Mouse (Mus musculus): ENCODE measurements around the gene Ppp1r12c. TPM values are rescaled to one million over a fixed set of nuclear protein-coding genes. Genes with fewer than 3 reads are reported as not detected.

The Ppp1r12c gene
- total and polyA plus RNA-seq, 3 experiments: 64.2 to 153 TPM; not detected in 1

DNA sequence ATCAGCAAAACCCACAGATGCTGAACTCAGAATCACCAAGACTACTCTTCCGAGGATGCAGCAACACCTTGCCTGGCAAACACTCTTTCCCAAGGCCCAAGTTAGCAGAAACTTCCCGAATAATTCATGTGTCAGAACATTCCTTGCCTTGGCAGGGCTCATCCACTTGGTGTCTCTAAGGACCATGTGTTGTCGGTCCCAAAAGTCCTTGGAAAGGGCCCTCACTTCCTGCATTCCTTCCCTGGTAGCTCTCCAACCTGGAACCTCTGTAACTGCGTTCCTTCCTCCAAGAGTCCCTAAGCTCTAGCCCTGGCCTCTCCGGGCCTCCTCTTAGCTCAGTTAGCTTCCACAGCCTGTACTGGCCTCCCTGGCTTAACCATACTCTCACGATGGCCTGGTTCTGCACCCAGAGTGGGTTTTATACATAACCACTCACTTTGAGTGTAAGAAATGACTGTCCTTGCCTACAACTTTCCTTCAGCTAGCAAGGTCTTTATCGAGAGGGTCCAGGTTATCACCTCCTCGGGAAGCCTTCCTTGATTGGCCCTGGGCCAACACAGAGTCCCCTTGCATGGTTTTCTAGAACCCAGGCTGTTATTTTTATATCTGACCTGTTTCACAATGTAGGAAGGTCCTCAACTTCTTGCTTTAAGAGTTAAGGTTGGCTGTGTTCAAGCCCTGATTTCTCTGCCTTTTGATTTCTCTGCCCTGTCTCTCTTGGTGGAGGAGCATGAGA is 10.2 kb upstream of the Ppp1r12c start:
- Histone ChIP-seq H3K4me1 (ENCODE audit: control insufficient read depth in 1 of 2, insufficient read depth in 2 of 2, low read length in 2 of 2) (peaks cover 3 to 26% of the 10 kb centered on the region in 2 experiments), H3K27ac (ENCODE audit: control insufficient read depth, low read depth, low read length) (peak overlapping the region; percentile 3), H3K4me3 (ENCODE audit: control insufficient read depth in 1 of 2, insufficient read depth in 1 of 2, low read depth in 2 of 2, low read length in 2 of 2) (no peak overlapping the region), H3K9me3 (replicated peaks; ENCODE audit: insufficient read depth, low read length) (no peaks in the 10 kb centered on the region), H3K27me3 (ENCODE audit: control insufficient read depth in 1 of 2, insufficient read depth in 2 of 2, low read length in 2 of 2) (no peaks in the 10 kb centered on the region), H3K79me2 (ENCODE audit: control insufficient read depth, insufficient read depth, low read length, poor library complexity) (no peaks in the 10 kb centered on the region), H3K9ac (ENCODE audit: control insufficient read depth, low read depth, low read length, poor library complexity, severe bottlenecking) (no peak overlapping the region), H3K36me3 (ENCODE audit: control insufficient read depth in 1 of 2, insufficient read depth in 2 of 2, low read length in 2 of 2) (peaks cover 0 to 25% of the 10 kb centered on the region in 2 experiments; a peak in 2 of 4 replicates)
- peak; percentile 56 for DNase-seq (ENCODE audit: low read depth, low spot score)
- 0 out of 2 replicates have a peak, but pooled peaks have one; percentile 31 for TF ChIP-seq TCF12 (IDR thresholded peaks at IDR 0.05; ENCODE audit: low read depth, low read length)
- TF ChIP-seq GATA1 (IDR thresholded peaks at IDR 0.05; ENCODE audit: low read depth, low read length): peak; percentile 54
- no peak for TF ChIP-seq CHD1 (IDR thresholded peaks at IDR 0.05; ENCODE audit: low read depth, low read length)
- TF ChIP-seq EP300 (IDR thresholded peaks at IDR 0.05; ENCODE audit: low read depth in 1 of 2, low read length in 2 of 2): peak; percentile 40 to 56; a peak in 3 of 4 replicates
- no peak for TF ChIP-seq NRF1 (IDR thresholded peaks at IDR 0.05; ENCODE audit: insufficient read depth, low read depth, low read length, poor library complexity, severe bottlenecking)
- peak; percentile 22; the same call in 1 of the 2 replicates for TF ChIP-seq RCOR1 (IDR thresholded peaks at IDR 0.05; ENCODE audit: low read depth, low read length)
- TF ChIP-seq TAL1 (IDR thresholded peaks at IDR 0.05; ENCODE audit: low read length): peak; percentile 44

DNA sequence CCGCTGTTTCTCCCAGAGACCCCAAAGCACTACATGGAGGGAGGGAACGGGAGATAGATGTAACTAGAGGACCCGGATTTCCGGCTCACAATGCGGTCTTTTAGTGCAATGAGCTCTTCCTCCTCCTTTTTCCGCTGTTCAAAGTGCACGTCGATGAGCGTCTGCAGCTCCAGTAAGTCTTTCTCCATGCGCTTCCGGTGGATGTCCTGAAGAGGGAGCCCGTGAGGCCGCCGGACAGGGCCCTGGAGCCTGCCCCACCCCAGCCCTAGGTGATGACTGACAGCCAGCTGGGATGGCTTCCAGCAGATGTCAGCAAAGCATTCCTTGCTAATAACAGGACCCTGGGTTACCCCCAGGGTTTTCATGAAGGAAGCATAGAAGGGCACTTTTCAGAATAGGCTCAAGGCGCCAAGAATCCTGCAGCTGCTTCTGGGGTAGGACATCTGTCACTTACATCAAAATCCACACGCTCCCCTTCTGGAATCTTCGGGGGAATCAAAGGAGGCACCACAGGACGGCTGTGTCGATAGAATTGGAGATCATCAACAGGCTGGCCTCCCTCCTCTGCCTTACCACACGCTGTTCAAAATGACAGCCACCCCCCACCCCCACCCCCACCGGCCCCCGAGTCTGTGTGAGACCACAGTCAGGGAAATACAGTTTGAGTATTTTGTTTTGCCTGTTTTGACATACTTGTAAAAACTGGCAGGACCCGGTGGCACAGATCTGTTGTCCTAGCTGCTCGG is 8.6 kb upstream of the Ppp1r12c start:
- no peak overlapping the region for H3K27ac ChIP-seq (ENCODE audit: control insufficient read depth, low read depth, low read length)
- H3K4me3 ChIP-seq (ENCODE audit: control insufficient read depth in 1 of 2, insufficient read depth in 1 of 2, low read depth in 2 of 2, low read length in 2 of 2): no peak overlapping the region
- peaks cover 0 to 32% of the 10 kb centered on the region in 2 experiments; a peak in 2 of 4 replicates for H3K36me3 ChIP-seq (ENCODE audit: control insufficient read depth in 1 of 2, insufficient read depth in 2 of 2, low read length in 2 of 2)
- peaks cover 3 to 37% of the 10 kb centered on the region in 2 experiments for H3K4me1 ChIP-seq (ENCODE audit: control insufficient read depth in 1 of 2, insufficient read depth in 2 of 2, low read length in 2 of 2)
- no peaks in the 10 kb centered on the region for H3K27me3 ChIP-seq (ENCODE audit: control insufficient read depth in 1 of 2, insufficient read depth in 2 of 2, low read length in 2 of 2)
- DNase-seq (ENCODE audit: low read depth, low spot score): peak; percentile 65
- H3K9ac ChIP-seq (ENCODE audit: control insufficient read depth, low read depth, low read length, poor library complexity, severe bottlenecking): no peak overlapping the region
- no peaks in the 10 kb centered on the region for H3K79me2 ChIP-seq (ENCODE audit: control insufficient read depth, insufficient read depth, low read length, poor library complexity)
- H3K9me3 ChIP-seq (replicated peaks; ENCODE audit: insufficient read depth, low read length): no peaks in the 10 kb centered on the region
- TF ChIP-seq MYB (IDR thresholded peaks at IDR 0.05; ENCODE audit: low read depth, low read length) (no peak), CHD2 (IDR thresholded peaks at IDR 0.05; ENCODE audit: low read length) (no peak), ZKSCAN1 (IDR thresholded peaks at IDR 0.05; ENCODE audit: low read depth, low read length) (no peak), NELFE (IDR thresholded peaks at IDR 0.05; ENCODE audit: low read depth, low read length) (no peak), CTCF (IDR thresholded peaks at IDR 0.05 in 2 of 3, conservative IDR thresholded peaks at IDR 0.05 in 1 of 3; ENCODE audit: control insufficient read depth in 1 of 3, insufficient read depth in 1 of 3, low read depth in 2 of 3, low read length in 3 of 3, poor library complexity in 1 of 3, severe bottlenecking in 1 of 3) (peak; percentile 63 to 83 (median 64); a peak in 5 of 6 replicates), POLR2A (IDR thresholded peaks at IDR 0.05; ENCODE audit: control insufficient read depth in 1 of 2, insufficient read depth in 1 of 2, low read depth in 1 of 2, low read length in 2 of 2, poor library complexity in 1 of 2) (no peak), TBP (IDR thresholded peaks at IDR 0.05; ENCODE audit: low read depth, low read length) (no peak), CHD1 (IDR thresholded peaks at IDR 0.05; ENCODE audit: low read depth, low read length) (no peak), SIN3A (IDR thresholded peaks at IDR 0.05; ENCODE audit: low read length) (peak; percentile 38), SMC3 (IDR thresholded peaks at IDR 0.05; ENCODE audit: low read depth, low read length) (peak; percentile 13; the same call in 1 of the 2 replicates)

Data from MEL (cell line).